8 mouse cellular contexts compared by ENCODE assay signal in genomic region chr10:75797619-75798175, GRCm38 (mm10). TPM values are rescaled to one million over a fixed set of nuclear protein-coding genes. Genes with fewer than 3 reads are reported as not detected.
DNase-seq lines count a peak whose midpoint lies in the region; ATAC-seq lines count a peak whose summit lies in the region.
"Had no signal": no experiment of that assay in that cellular context is flagged by ENCODE, and none has a peak within 500 bp of the region (broad histone marks: within the 10 kb centered on the region; RNA-seq: fewer than 3 reads in every experiment).

No protein-coding gene starts in this region.

- peak overlapping the region; percentile 56 for H3K4me2 ChIP-seq in hindbrain, embryonic 14.5 days (replicated peaks)

- no peaks in the 10 kb centered on the region for H3K9me3 ChIP-seq in hindbrain, embryonic 14.5 days (ENCODE audit: control insufficient read depth, low read length)

- H3K4me3 ChIP-seq in hindbrain, embryonic 14.5 days (replicated peaks; ENCODE audit: low read length) = peak overlapping the region; percentile 31

- DNase-seq in adipocyte (ENCODE audit: low spot score) = peak; percentile 66
- DNase-seq in cerebellum, adult 9-10 months = peak; percentile 84
- peak; percentile 71 for DNase-seq in gastrocnemius, adult 18-20 months (ENCODE audit: low spot score)
- peak; percentile 31 for DNase-seq in hindbrain, embryonic 14.5 days (ENCODE audit: low spot score)
- peak; percentile 36 for DNase-seq in left cerebral cortex, adult 11 months (ENCODE audit: low spot score)
- DNase-seq in lung, postnatal 25 days (ENCODE audit: low spot score) = peak; percentile 67
- peak; percentile 33 for DNase-seq in ovary, postnatal 14 days (ENCODE audit: low spot score)

- H3K36me3 ChIP-seq in hindbrain, embryonic 14.5 days (replicated peaks; ENCODE audit: control insufficient read depth, insufficient read depth) = no peaks in the 10 kb centered on the region

- no peaks in the 10 kb centered on the region; the same call in 1 of the 2 replicates for H3K4me1 ChIP-seq in hindbrain, embryonic 14.5 days (replicated peaks; ENCODE audit: control insufficient read depth, insufficient read depth, low read length)

- peak overlapping the region; percentile 47 for H3K9ac ChIP-seq in hindbrain, embryonic 14.5 days

- WGBS in hindbrain, embryonic 14.5 days = under 1% methylated on average over 12 of the region's 12 CpGs

- peak; percentile 81 for ATAC-seq in hindbrain, embryonic 14.5 days (ENCODE audit: low FRiP score)

- H3K27me3 ChIP-seq in hindbrain, embryonic 14.5 days (ENCODE audit: control insufficient read depth, insufficient read depth, low read length) = peaks cover 8% of the 10 kb centered on the region

- no peak overlapping the region for H3K27ac ChIP-seq in hindbrain, embryonic 14.5 days

RNA-seq across cellular contexts. Expression of gene Gstt1, which starts 0.7 kb away (rescaled TPM):
- 1 to 10 TPM; 6.0 to 8.0 TPM for total RNA-seq in gastrocnemius, adult 18-20 months (2021)
- polyA plus RNA-seq in hindbrain, embryonic 14.5 days (2014; fragmentation: Nextera tagmentation; extraction: Ambion mirVana) = 12.1 and 12.2 TPM in 2 replicates

RNA-seq across cellular contexts. Expression of gene Gstt3, which starts 16.5 kb away (rescaled TPM):
- total RNA-seq in gastrocnemius, adult 18-20 months (2021) = 1 to 10 TPM; 1.8 to 2.5 TPM
- polyA plus RNA-seq in hindbrain, embryonic 14.5 days (2014; fragmentation: Nextera tagmentation; extraction: Ambion mirVana) = 0.57 and 1.4 TPM in 2 replicates

RNA-seq across cellular contexts. Expression of gene Gm20441, which starts 16.9 kb away (rescaled TPM):
- total RNA-seq in gastrocnemius, adult 18-20 months (2021) = not detected
- polyA plus RNA-seq in hindbrain, embryonic 14.5 days (2014; fragmentation: Nextera tagmentation; extraction: Ambion mirVana) = not detected in 2 replicates
- total RNA-seq: left cerebral cortex, postnatal 14 days had no signal

RNA-seq across cellular contexts. Expression of gene Ddt, which starts 24.5 kb away (rescaled TPM):
- 10 to 100 TPM; 30.6 to 38.3 TPM for total RNA-seq in gastrocnemius, adult 18-20 months (2021)
- 84.3 and 89.8 TPM in 2 replicates for polyA plus RNA-seq in hindbrain, embryonic 14.5 days (2014; fragmentation: Nextera tagmentation; extraction: Ambion mirVana)

RNA-seq across cellular contexts. Expression of gene Gstt4, which starts 24.6 kb away (rescaled TPM):
- total RNA-seq in gastrocnemius, adult 18-20 months (2021) = not detected
- not detected in 2 replicates for polyA plus RNA-seq in hindbrain, embryonic 14.5 days (2014; fragmentation: Nextera tagmentation; extraction: Ambion mirVana)
- total RNA-seq: left cerebral cortex, postnatal 14 days had no signal

Comparison
In these comparisons a context has a peak if more than half of its experiments do, and no peak if none do; other contexts are left out.
1. DNase-seq: peak in every context shown above with its lines; median percentile 84 in cerebellum, adult 9-10 months; 71 in gastrocnemius, adult 18-20 months; 67 in lung, postnatal 25 days; 66 in adipocyte; 36 in left cerebral cortex, adult 11 months; 33 in ovary, postnatal 14 days; 31 in hindbrain, embryonic 14.5 days.